Mouse (Mus musculus) heart, postnatal 0 days (tissue): Measurements from ENCODE around the gene Gm10310. TPM values are rescaled to one million over a fixed set of nuclear protein-coding genes. Genes with fewer than 3 reads are reported as not detected.
"Not testable (repeated sequence)": the region's sequence is repeated elsewhere in the genome, so short reads cannot be mapped to it uniquely, and the experiment has no call there.

ENCODE experiments used
- ATAC-seq: fragments of 200-750 bp; cut with Nextera tagmentation; 2 replicates; pipeline ENCODE4 v1.8.0; 2017; ENCODE audit warnings: low read depth, moderate number of reproducible peaks, moderate library complexity; ENCODE audit not compliant: insufficient read depth
- DNase-seq: peaks from one replicate; pipeline ENCODE4 v3.0.0-alpha.2; 2016; ENCODE audit warnings: low spot score
- H3K27ac ChIP-seq: fragments of 300-500 bp; sonication (generic); 2 replicates; pipeline ENCODE4 v1.5.1; 2014; ENCODE audit warnings: low read depth, mild to moderate bottlenecking
- H3K27me3 ChIP-seq: fragments of 300-500 bp; sonication (generic); 2 replicates; pipeline ENCODE4 v1.6.1; 2014; ENCODE audit warnings: low read length, mixed read lengths; ENCODE audit not compliant: control insufficient read depth, insufficient read depth
- H3K36me3 ChIP-seq: fragments of 300-500 bp; sonication (generic); replicated peaks from 2 replicates; pipeline ENCODE4 v1.6.1; 2014; ENCODE audit warnings: low read length, mixed read lengths; ENCODE audit not compliant: control insufficient read depth, insufficient read depth
- H3K4me1 ChIP-seq: fragments of 300-500 bp; sonication (generic); 2 replicates; pipeline ENCODE4 v1.6.1; 2014; ENCODE audit warnings: antibody characterized with exemption; ENCODE audit not compliant: control insufficient read depth, insufficient read depth
- H3K4me2 ChIP-seq: fragments of 300-500 bp; sonication (generic); 2 replicates; pipeline ENCODE4 v1.6.1; 2014; ENCODE audit warnings: low read depth, mild to moderate bottlenecking, low read length, moderate library complexity
- H3K4me3 ChIP-seq: fragments of 300-500 bp; sonication (generic); 2 replicates; pipeline ENCODE4 v1.5.1; 2014; ENCODE audit warnings: low read depth, low read length
- H3K9ac ChIP-seq: fragments of 300-500 bp; sonication (generic); replicated peaks from 2 replicates; pipeline ENCODE4 v1.6.1; 2014; ENCODE audit warnings: low read depth, low read length, mixed read lengths
- H3K9me3 ChIP-seq: fragments of 300-500 bp; sonication (generic); replicated peaks from 2 replicates; pipeline ENCODE4 v1.6.1; 2016; ENCODE audit warnings: low read length; ENCODE audit not compliant: control insufficient read depth
- CTCF ChIP-seq: IDR thresholded peaks from 2 replicates; pipeline ENCODE4 v1.5.1; 2016; ENCODE audit warnings: antibody characterized with exemption, control low read depth, low read depth
- EP300 ChIP-seq: IDR thresholded peaks from 2 replicates; pipeline ENCODE4 v1.6.1; 2016; ENCODE audit warnings: antibody characterized with exemption, low read depth
- WGBS: fragments of 180-500 bp; shearing (Covaris S2); extraction: QIAGEN DNeasy Blood & Tissue Kit; methylation state at CpG from one replicate; pipeline ENCODE4 v1.1.7; 2014; 5-methylcytosine and 5-hydroxymethylcytosine counted together
- polyA plus RNA-seq: library from polyadenylated mRNA; unstranded; fragments of >200 nt; fragmentation: Nextera tagmentation; extraction: Ambion mirVana; gene quantifications from 2 replicates; pipeline ENCODE4 v1.2.1, GENCODE M21; 2015
- total RNA-seq: library from RNA; depleted of rRNA; stranded (reverse); fragments of >200 nt; gene quantifications from 2 replicates; pipeline ENCODE4 v1.2.3, GENCODE M21; 2014; ENCODE audit warnings: low replicate concordance; rRNA removed

Gene Gm10310
- total RNA-seq (not detected in 2 replicates), polyA plus RNA-seq (not detected in 2 replicates)

GRCm38 (mm10) chr10:129984962-129985361 lies at the start of gene Gm10310:
Gene Gm10310, minus strand, starts transcription at chr10:129985062.
- DNase-seq, H3K27me3 ChIP-seq, ATAC-seq, H3K9ac ChIP-seq, H3K9me3 ChIP-seq, H3K4me2 ChIP-seq, H3K4me3 ChIP-seq, H3K4me1 ChIP-seq, H3K27ac ChIP-seq, H3K36me3 ChIP-seq: not testable (repeated sequence)
- WGBS: no CpG with 5 or more reads among the region's 1 CpGs

GRCm38 (mm10) chr10:130030048-130030447 lies 45.2 kb upstream of the Gm10310 start, which contains the start of gene Olfr821:
Gene Olfr821, plus strand, starts transcription at chr10:130030348.
- Histone ChIP-seq H3K4me2 (no peak within 1 kb of the TSS), H3K36me3 (no peaks in the 10 kb centered on the region), H3K4me3 (no peak within 1 kb of the TSS), H3K9me3 (no peaks in the 10 kb centered on the region), H3K27me3 (no peaks in the 10 kb centered on the region), H3K27ac (no peak within 1 kb of the TSS), H3K9ac (no peak within 1 kb of the TSS), H3K4me1 (no peaks in the 10 kb centered on the region)
- DNase-seq (no peak), ATAC-seq (no peak)
- TF ChIP-seq EP300 (no peak), CTCF (no peak)

- no peaks in the 10 kb centered on the region for H3K9me3 ChIP-seq
- ATAC-seq: no peak
- no peaks in the 10 kb centered on the region for H3K4me1 ChIP-seq
Observed at GRCm38 (mm10) chr10:130012321-130012720, 27.5 kb upstream of the Gm10310 start, which contains the start of gene Olfr820. Gene Olfr820, plus strand, starts transcription at chr10:130012621.

GRCm38 (mm10) chr10:130005366-130005765 lies 20.5 kb upstream of the Gm10310 start:
- H3K27me3 ChIP-seq, H3K9ac ChIP-seq, H3K9me3 ChIP-seq, H3K36me3 ChIP-seq, H3K4me1 ChIP-seq, H3K4me2 ChIP-seq, H3K27ac ChIP-seq, ATAC-seq, DNase-seq, H3K4me3 ChIP-seq: not testable (repeated sequence)
- 74% methylated on average over 4 of the region's 4 CpGs for WGBS

More at GRCm38 (mm10) chr10:130012321-130012720, 27.5 kb upstream of the Gm10310 start, which contains the start of gene Olfr820:
- H3K36me3 ChIP-seq: no peaks in the 10 kb centered on the region
- TF ChIP-seq EP300: no peak
- TF ChIP-seq CTCF: no peak
- no peak within 1 kb of the TSS for H3K27ac ChIP-seq
- DNase-seq: no peak
- no peak within 1 kb of the TSS for H3K9ac ChIP-seq
- H3K4me2 ChIP-seq: no peak within 1 kb of the TSS
- no peak within 1 kb of the TSS for H3K4me3 ChIP-seq
- H3K27me3 ChIP-seq: no peaks in the 10 kb centered on the region

- H3K36me3 ChIP-seq, H3K27me3 ChIP-seq, H3K9ac ChIP-seq, H3K27ac ChIP-seq, H3K9me3 ChIP-seq, H3K4me3 ChIP-seq, ATAC-seq, H3K4me1 ChIP-seq, DNase-seq, H3K4me2 ChIP-seq: not testable (repeated sequence)
- 66% methylated on average over 4 of the region's 4 CpGs for WGBS
Observed at GRCm38 (mm10) chr10:130004104-130004503, 19.2 kb upstream of the Gm10310 start.

GRCm38 (mm10) chr10:129981867-129982266 lies 3.0 kb downstream of the Gm10310 start:
- H3K27me3 ChIP-seq, H3K36me3 ChIP-seq, H3K4me3 ChIP-seq, ATAC-seq, H3K4me1 ChIP-seq, H3K4me2 ChIP-seq, H3K9ac ChIP-seq, H3K27ac ChIP-seq, H3K9me3 ChIP-seq, DNase-seq: not testable (repeated sequence)
- WGBS: no CpG with 5 or more reads among the region's 3 CpGs

GRCm38 (mm10) chr10:129976040-129976439 lies 8.8 kb downstream of the Gm10310 start, which contains the start of gene Olfr247:
Gene Olfr247, minus strand, starts transcription at chr10:129976140.
- WGBS: no CpG with 5 or more reads among the region's 2 CpGs
- not testable (repeated sequence) for H3K27ac ChIP-seq, H3K9ac ChIP-seq, H3K27me3 ChIP-seq, H3K9me3 ChIP-seq, H3K4me3 ChIP-seq, H3K4me1 ChIP-seq, DNase-seq, H3K36me3 ChIP-seq, ATAC-seq, H3K4me2 ChIP-seq

- H3K27ac ChIP-seq, H3K4me3 ChIP-seq, H3K9me3 ChIP-seq, H3K4me1 ChIP-seq, H3K4me2 ChIP-seq, ATAC-seq, DNase-seq, H3K36me3 ChIP-seq, H3K27me3 ChIP-seq, H3K9ac ChIP-seq: not testable (repeated sequence)
- no CpG with 5 or more reads among the region's 3 CpGs for WGBS
Observed at GRCm38 (mm10) chr10:129972994-129973393, 11.9 kb downstream of the Gm10310 start.
